Mouse (Mus musculus): ENCODE results near the gene Pmepa1.

DNA sequence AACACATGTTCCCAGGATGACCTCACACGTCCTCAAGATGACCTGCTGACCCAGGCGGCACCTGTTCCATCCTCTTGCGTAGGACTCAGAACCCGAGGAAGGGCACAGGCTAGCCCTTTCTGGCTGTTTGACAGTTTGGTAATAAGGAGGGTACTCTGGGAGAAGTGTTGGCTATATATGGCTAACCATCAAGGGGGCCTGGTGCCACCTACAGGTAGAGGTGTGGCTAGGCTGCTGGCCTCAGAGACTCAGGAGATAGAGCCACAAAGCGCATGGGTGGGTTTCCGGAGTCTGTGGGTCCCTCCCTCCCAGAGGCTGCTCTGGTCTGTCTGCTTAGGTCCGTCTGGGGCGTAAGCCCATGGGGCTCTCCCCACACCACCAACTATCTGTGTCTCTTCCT is 29.6 kb downstream of the Pmepa1 start:
- no peak for TF ChIP-seq EP300 (IDR thresholded peaks at IDR 0.05; ENCODE audit: low read depth)
- 0 out of 2 replicates have a peak, but pooled peaks have one; percentile 16 for TF ChIP-seq CTCF (IDR thresholded peaks at IDR 0.05; ENCODE audit: low read depth)
